Mouse (Mus musculus) frontal cortex, postnatal 25 days (tissue): ENCODE measurements at regions not wholly inside any gene's neighbourhood (a gene's known extent, or its start where the extent isn't known, plus 50 kb on each side); places are given as distances from the start of the nearest gene placed in this dataset.

Experiments
- DNase-seq, 2 experiments: peaks; one replicate each; pipeline ENCODE4 v3.0.0; 2022; ENCODE audit warnings: low spot score in 2 of 2

GRCm38 (mm10) chr11:34153749-34154525, 54.0 kb downstream of the Foxi1 start:
- DNase-seq: no peak

GRCm38 (mm10) chr11:34149370-34149976, 51.1 kb upstream of the 4930469K13Rik start:
- DNase-seq: peak; percentile 74 to 85
